Mouse (Mus musculus): ENCODE measurements around the gene Gtf3a. TPM values are rescaled to one million over a fixed set of nuclear protein-coding genes. Genes with fewer than 3 reads are reported as not detected.

The Gtf3a gene
- total and polyA plus RNA-seq, 3 experiments = 110 to 133 (median 130) TPM

DNA sequence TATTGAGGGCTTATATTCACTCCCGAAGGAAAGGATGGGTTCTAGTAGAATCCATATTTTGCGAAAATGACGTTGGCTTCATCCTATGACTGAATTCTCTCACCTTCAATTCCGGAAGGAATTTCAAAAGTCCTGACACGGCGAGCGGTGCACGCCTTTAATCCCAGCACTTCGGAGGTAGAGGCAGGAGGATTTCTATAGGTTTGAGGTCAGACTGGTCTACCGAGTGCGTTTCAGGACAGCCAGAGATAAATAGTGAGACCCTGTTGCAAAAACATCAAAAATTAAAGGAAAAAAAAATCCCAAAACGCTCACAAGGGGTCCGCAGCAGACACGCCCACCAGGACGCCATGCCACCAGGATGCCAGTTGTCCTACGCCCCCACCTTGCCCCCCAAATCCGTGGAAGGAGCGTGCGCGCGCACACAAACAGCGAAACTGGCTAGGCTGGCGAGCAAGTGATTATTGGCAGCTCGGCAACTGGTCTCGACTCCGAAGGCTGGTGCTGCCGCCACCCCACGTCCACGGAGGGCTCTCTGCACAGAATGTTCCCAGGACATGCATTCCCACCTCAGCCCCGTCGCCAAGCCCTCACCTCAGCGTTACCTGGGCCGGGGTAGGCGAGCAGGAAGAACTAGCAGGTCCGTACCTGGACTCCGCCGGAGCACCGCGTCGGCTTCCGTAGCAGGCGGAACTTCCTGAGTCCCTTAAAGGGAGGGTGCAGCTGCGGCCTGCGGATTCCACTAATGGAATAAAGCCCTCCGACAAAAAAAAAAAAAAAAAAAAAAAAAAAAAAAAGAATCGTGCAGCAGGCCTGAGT, 14.9 kb downstream of the Gtf3a start, which contains the start of gene Mtif3:
Gene Mtif3, minus strand, starts transcription at position 683 of the 819 bp plus-strand sequence.
- Histone ChIP-seq H3K4me2 (ENCODE audit: insufficient read depth, low read depth, poor library complexity, severe bottlenecking) (peak within 1 kb of the TSS; percentile 85), H3K4me1 (ENCODE audit: control insufficient read depth in 1 of 2, insufficient read depth in 2 of 2) (peaks cover 5 to 18% of the 10 kb centered on the region in 2 experiments), H3K4me3 (replicated peaks in 1 of 3; ENCODE audit: low read depth in 2 of 3, low read length in 2 of 3, poor library complexity in 1 of 3) (peak within 1 kb of the TSS; percentile 78 to 94 (median 93)), H3K36me3 (replicated peaks in 1 of 2; ENCODE audit: control insufficient read depth in 1 of 2, insufficient read depth in 1 of 2, low read length in 1 of 2) (peaks cover 14 to 33% of the 10 kb centered on the region in 2 experiments), H3K27me3 (replicated peaks) (no peaks in the 10 kb centered on the region), H3K9ac (ENCODE audit: insufficient read depth, low read depth) (peak within 1 kb of the TSS; percentile 84), H3K79me2 (replicated peaks; ENCODE audit: control insufficient read depth, extremely low read depth, insufficient read depth, poor library complexity, severe bottlenecking) (peaks cover 8% of the 10 kb centered on the region), H3K27ac (ENCODE audit: insufficient read depth, low read depth) (peak within 1 kb of the TSS; percentile 1; the same call in 1 of the 2 replicates), H3K9me3 (replicated peaks; ENCODE audit: low read length) (no peaks in the 10 kb centered on the region)
- TF ChIP-seq MXI1 (IDR thresholded peaks at IDR 0.05; ENCODE audit: low read depth, low read length) (peak; percentile 67), USF1 (IDR thresholded peaks at IDR 0.05; ENCODE audit: low read depth, low read length) (no peak), CHD1 (IDR thresholded peaks at IDR 0.05; ENCODE audit: low read depth, low read length) (no peak), CHD2 (IDR thresholded peaks at IDR 0.05; ENCODE audit: low read length) (no peak), ZC3H11A (IDR thresholded peaks at IDR 0.05; ENCODE audit: low read depth, low read length) (no peak), TCF12 (IDR thresholded peaks at IDR 0.05; ENCODE audit: low read depth, low read length) (peak; percentile 36; the same call in 1 of the 2 replicates), KAT2A (IDR thresholded peaks at IDR 0.05; ENCODE audit: insufficient replicate concordance, low read length) (peak; percentile 66; the same call in 1 of the 2 replicates), MAX (IDR thresholded peaks at IDR 0.05; ENCODE audit: low read length) (no peak), NELFE (IDR thresholded peaks at IDR 0.05; ENCODE audit: low read depth, low read length) (peak; percentile 57; the same call in 1 of the 2 replicates), PAX5 (IDR thresholded peaks at IDR 0.05; ENCODE audit: low read length) (no peak), ZMIZ1 (IDR thresholded peaks at IDR 0.05; ENCODE audit: low read depth, low read length) (no peak), ZKSCAN1 (IDR thresholded peaks at IDR 0.05; ENCODE audit: borderline replicate concordance, low read depth, low read length) (no peak; the same call in 1 of the 2 replicates), JUN (IDR thresholded peaks at IDR 0.05; ENCODE audit: insufficient read depth, low read depth, low read length) (no peak), MYC (IDR thresholded peaks at IDR 0.05; ENCODE audit: low read depth, low read length) (no peak), MAFK (IDR thresholded peaks at IDR 0.05; ENCODE audit: insufficient replicate concordance, low read length) (no peak), ELF1 (IDR thresholded peaks at IDR 0.05; ENCODE audit: low read depth, low read length) (peak; percentile 95), UBTF (IDR thresholded peaks at IDR 0.05; ENCODE audit: low read depth, low read length) (no peak), NRF1 (IDR thresholded peaks at IDR 0.05; ENCODE audit: low read depth, low read length) (peak; percentile 63), TBP (conservative IDR thresholded peaks at IDR 0.05; ENCODE audit: low read depth, low read length) (no peak), E2F4 (IDR thresholded peaks at IDR 0.05; ENCODE audit: insufficient replicate concordance, low read depth, low read length) (no peak), MEF2A (IDR thresholded peaks at IDR 0.05; ENCODE audit: borderline replicate concordance, low read depth, low read length) (no peak), GABPA (IDR thresholded peaks at IDR 0.05; ENCODE audit: insufficient replicate concordance, low read depth, low read length) (no peak; the same call in 1 of the 2 replicates), ZNF384 (IDR thresholded peaks at IDR 0.05; ENCODE audit: low read depth, low read length) (no peak; the same call in 1 of the 2 replicates), ETS1 (conservative IDR thresholded peaks at IDR 0.05; ENCODE audit: low read depth, low read length) (no peak), USF2 (conservative IDR thresholded peaks at IDR 0.05; ENCODE audit: low read depth, low read length) (no peak), BHLHE40 (IDR thresholded peaks at IDR 0.05; ENCODE audit: low read depth, low read length) (peak; percentile 73), RAD21 (IDR thresholded peaks at IDR 0.05; ENCODE audit: low read depth, low read length) (no peak; the same call in 1 of the 2 replicates), EP300 (IDR thresholded peaks at IDR 0.05; ENCODE audit: low read length) (no peak), MAZ (IDR thresholded peaks at IDR 0.05; ENCODE audit: low read depth, low read length) (0 out of 2 replicates have a peak, but pooled peaks have one; percentile 14), IRF4 (IDR thresholded peaks at IDR 0.05; ENCODE audit: low read depth, low read length) (peak; percentile 48; the same call in 1 of the 2 replicates), JUND (conservative IDR thresholded peaks at IDR 0.05; ENCODE audit: low read depth, low read length) (no peak), POLR2A (IDR thresholded peaks at IDR 0.05; ENCODE audit: low read depth, low read length) (peak; percentile 76), RCOR1 (conservative IDR thresholded peaks at IDR 0.05; ENCODE audit: low read depth, low read length) (no peak), CTCF (conservative IDR thresholded peaks at IDR 0.05 in 1 of 2, IDR thresholded peaks at IDR 0.05 in 1 of 2; ENCODE audit: low read depth in 2 of 2, low read length in 2 of 2) (no peak), SIN3A (IDR thresholded peaks at IDR 0.05; ENCODE audit: low read length) (peak; percentile 93), SMC3 (IDR thresholded peaks at IDR 0.05; ENCODE audit: low read depth, low read length) (no peak), HCFC1 (IDR thresholded peaks at IDR 0.05; ENCODE audit: low read depth, low read length) (peak; percentile 87), POLR2AphosphoS2 (IDR thresholded peaks at IDR 0.05; ENCODE audit: low read depth, low read length) (no peak)
- DNase-seq (ENCODE audit: extremely low read depth) = peak; percentile 83
- in situ Hi-C loops (cut with MboI; ENCODE audit: low pct_ligation_motif_present, low pct_unique_long_range_greater_than_20kb, low sequenced_read_pairs) = no loop called here
- dilution Hi-C loops (cut with MboI; ENCODE audit: extremely low pct_ligation_motif_present, extremely low pct_unique_long_range_greater_than_20kb, low sequenced_read_pairs) = no loop called here
